Mouse (Mus musculus) thymus, postnatal 4 days (tissue): ENCODE results near the gene Borcs7.

ENCODE experiments used
- DNase-seq: peaks from one replicate; pipeline ENCODE4 v3.0.0; 2021

The Borcs7 gene

DNA sequence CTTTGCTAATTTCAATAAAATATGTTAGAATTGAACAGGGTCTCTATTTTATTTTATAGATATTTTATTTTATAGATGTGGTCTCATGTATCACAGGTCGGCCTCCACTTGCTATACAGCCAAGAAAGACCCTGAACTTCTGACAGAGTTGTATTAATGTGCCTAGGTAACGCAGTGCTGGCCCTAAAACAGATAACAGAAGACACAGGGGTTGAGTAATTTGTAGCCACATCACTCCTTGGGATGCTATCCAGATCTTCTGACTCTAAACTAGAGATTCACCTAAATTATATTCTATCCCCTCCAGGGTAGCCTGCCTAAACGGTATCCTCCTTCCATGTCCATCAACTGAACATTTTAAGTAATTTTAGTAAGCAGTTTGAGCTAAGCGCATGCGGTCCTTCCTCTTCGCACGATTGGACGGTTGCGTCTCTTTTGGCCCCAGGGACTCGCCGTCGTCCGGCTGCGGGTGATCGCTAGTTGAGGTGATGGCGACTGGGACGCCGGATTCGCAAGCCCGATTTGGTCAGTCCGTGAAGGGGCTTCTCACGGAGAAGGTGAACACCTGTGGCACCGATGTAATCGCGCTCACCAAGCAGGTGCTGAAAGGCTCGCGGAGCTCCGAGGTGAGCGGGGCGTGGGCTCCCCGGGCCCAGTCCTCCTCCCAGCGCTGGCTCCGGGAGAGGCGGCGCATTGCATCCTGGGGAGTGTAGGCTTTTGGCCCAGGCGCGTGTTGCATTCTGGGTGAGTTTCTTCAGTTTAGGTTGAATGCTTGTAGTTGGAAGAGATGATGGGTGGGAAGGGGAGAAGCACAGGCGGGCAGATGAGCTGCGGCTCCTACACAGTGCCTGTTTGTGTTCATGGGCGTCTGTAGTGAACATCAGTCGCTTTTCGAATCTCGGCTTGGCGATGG lies at the start of gene Borcs7:
Gene Borcs7, plus strand, starts transcription at position 447 of the 913 bp plus-strand sequence.
- peak; percentile 87 for DNase-seq

- no peak for DNase-seq
Observed at GRCm38 (mm10) chr19:46640780-46641179, 48.9 kb upstream of the Borcs7 start.

GRCm38 (mm10) chr19:46641420-46642085 lies 48.2 kb upstream of the Borcs7 start:
- no peak for DNase-seq

GRCm38 (mm10) chr19:46642136-46642753 lies 47.5 kb upstream of the Borcs7 start:
- no peak for DNase-seq

DNA sequence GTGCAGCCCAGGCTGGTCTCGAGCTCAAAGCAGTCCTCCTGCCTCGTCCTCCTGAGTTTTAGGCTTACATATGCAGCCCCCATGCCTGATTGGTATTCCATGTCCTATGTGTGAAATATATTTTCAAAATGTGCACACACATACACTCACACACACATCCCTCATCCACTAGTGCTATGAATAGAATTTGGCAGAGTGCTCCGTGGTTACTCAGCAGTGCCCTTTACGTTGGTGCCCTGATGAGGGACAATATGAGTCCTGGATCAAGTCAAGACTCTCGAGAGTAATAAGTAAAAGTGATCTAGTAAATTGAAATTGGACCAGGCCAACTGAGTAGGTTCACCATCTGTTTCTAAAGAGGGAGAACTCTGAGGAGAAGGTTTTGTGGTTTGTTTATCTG lies 46.5 kb upstream of the Borcs7 start:
- DNase-seq, result no peak

DNA sequence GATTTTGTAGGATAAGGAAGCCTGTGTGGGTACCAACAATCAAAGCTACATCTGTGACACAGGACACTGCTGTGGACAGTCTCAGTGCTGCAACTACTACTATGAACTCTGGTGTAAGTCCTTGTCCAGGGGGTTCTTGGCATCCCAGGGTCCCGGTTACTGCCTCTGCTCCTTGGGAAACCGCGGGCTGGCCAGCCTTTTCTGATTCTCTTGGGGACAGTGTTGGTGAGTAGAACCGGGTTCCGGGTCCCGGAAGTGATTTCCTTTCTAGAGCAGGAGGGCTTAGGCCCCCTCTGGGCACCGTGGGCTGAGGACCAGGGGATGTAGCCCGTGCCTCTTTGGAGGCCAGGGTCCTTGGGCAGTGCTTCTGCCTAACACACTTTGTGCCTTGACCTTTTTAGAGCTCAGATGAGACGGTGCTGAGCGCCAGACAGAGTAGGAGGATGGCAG lies 45.3 kb upstream of the Borcs7 start:
- DNase-seq, result no peak

DNA sequence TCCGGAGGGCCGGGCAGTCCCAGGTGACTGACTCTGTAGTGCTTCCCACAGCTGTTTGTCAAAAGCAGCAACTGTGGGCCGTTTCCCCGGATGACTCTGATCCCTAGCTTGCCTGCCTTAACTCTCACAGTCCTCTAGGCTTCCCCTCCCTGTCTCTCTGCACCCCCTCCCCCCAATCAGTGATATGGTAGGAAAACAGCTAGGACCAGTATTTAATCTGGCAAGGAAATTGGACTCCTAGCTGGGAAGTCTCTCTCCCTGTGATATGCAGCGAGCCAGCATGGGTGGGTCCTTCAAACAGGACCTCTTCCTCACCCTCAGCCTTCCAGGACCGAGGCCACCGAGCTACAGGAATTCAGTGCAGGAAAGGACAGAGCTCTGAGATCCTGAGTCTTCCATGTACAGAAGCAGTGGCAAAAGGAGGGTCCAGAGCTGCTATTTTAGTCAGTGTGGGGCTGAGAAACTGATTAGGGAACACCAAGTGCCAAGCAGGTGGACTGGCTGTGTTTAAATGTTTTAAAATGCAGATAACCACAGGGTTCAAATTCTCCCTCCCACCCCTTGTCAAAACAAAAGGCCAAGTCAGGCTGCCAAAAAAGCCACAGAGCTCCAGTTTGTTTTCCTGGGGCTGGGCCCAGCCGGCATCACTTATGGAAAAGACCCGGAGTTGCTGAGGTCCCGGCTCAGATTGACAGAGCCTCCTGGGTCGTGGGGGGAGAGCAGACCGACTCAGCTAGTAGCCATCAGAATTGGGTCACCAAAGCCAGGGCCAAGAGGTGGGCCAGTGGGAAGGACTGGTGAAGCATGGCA lies 44.7 kb upstream of the Borcs7 start:
- no peak for DNase-seq

DNA sequence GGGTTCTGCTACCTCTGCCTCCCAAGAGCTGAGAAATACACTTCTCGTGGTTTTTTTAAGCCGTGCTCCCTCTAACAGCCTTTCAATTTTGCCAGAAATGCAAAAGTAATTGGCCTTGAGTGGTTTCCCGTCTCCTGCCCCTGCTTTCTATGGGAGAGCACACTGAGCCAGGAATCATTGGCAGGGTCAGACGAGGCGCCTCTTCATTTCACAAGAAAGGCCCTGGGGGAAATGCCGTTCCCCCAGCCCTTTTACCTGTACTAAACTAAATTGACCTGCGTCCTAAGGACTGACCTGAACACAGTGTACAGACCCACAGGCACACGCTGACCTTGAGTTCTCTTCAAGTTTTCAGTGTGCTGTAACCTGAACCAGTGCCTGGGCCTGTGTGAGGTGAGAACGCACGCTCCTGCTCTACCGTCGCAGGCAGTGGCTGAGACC lies 43.6 kb upstream of the Borcs7 start:
- DNase-seq, result no peak

- no peak for DNase-seq
Observed at GRCm38 (mm10) chr19:46647254-46647653, 42.5 kb upstream of the Borcs7 start.

DNA sequence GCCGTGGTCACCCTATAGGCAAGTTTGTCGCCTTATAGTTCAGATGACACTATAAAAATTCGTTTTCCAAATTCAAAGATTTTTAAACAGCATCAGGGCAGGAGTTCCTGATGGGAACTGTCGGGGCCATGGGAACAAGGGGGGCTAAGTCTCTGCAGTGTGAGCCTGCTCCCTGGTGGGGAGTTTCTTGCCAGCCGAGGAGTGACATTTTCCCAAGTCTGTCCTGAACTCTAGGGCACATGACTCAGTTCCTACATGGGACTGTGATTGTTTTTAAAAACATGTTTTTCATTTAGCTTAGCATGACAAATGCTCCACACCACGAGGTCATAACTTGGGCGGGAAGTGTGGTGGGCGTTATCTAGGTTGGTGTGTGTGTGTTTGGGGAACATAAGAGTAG lies 41.9 kb upstream of the Borcs7 start:
- no peak for DNase-seq

DNA sequence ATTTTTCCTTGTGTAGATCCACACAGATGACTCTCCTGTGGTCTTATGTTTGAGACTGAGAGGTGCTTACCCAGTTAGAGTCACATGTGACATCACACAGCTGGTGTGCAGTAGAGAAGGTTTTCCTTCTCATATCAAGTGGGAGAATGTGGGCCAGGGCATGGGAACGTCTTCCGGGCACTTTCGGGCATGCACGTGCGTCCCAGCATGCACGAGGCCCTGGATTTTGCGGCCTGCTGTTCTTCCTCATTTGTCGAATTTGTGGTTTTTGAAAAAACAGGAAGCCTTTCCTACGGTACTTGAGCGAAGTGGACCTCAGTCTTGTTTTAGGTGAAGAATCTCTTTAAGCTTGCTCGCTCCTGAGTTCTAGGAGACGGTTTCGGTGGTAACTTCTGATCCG lies 41.1 kb upstream of the Borcs7 start:
- DNase-seq, result no peak

- DNase-seq, result no peak
Observed at GRCm38 (mm10) chr19:46653188-46653587, 36.5 kb upstream of the Borcs7 start.

GRCm38 (mm10) chr19:46653616-46654235 lies 36.0 kb upstream of the Borcs7 start:
- peak; percentile 72 for DNase-seq

GRCm38 (mm10) chr19:46655626-46656025 lies 34.1 kb upstream of the Borcs7 start:
- no peak for DNase-seq

GRCm38 (mm10) chr19:46656151-46656840 lies 33.4 kb upstream of the Borcs7 start:
- DNase-seq, result no peak

DNA sequence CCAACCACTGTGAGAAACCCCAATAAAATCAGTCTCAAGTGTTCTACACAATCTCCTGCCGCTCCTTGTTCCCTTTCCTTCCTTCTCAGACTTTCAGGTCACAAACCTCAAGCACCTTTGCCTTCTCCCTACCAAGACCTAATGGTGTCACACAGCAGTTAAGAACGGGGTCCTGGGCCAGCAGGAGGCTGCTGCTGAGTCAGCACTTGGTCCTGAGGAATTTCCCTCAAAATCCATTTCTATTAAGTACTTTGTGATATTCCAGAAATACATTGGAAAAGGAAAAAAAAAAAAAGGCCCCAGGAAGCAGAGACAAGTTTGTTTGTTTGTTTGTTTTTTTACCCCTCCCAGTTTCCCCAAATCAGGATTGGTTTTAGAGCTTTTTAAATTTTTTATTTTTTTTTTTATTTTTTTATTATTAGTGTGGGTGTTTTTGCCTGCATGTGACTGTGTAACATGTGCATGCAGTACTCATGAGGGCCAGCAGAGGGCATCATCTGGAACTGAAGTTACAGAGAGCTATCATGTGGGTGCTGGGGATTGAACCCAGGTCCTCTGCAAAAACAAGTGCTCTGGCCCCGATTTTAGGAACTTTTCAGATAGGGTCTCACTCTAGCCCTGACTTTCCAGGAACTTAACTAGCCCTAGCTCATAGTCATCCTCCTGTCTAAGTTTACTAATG lies 32.2 kb upstream of the Borcs7 start:
- peak; percentile 71 for DNase-seq

DNA sequence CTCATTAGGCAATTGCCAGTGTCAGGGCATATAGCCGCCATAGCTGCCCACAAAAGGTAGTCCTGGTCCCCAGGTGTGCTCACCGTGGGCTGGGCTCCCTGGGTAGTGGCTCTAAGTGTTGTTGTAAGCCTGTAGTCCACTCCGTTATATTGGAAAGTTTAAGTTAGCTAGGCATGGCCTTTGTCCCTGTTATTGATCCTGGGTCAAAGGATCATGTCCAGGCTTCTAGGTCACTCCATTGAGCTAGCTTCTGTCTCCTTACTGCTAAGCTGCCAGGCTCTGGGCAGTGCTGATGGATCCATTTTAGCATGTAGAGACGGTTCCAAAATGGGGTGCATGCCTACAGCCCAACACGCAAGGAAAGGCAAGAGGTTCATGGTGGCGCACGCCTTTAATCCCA lies 31.4 kb upstream of the Borcs7 start:
- no peak for DNase-seq

GRCm38 (mm10) chr19:46658851-46659250 lies 30.9 kb upstream of the Borcs7 start:
- no peak for DNase-seq

DNA sequence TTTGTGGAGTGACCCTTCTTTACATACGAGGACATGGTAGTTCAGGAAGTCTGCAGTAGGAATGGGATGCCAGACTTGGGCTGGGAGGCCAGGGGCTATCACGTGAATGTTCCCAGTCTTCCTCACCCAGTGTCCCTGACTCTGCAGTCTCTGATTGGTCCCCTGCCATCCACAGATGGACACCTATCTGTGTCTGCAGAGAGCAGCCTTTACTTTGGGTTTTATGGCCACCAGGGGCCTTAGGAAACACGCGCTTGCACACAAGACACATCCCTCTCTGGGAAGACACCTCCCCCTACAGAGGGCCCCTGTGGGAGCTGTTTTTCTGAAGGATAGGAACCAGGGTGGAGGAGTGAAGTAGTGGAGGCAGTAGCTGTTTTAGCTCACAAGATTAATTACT lies 28.2 kb upstream of the Borcs7 start:
- DNase-seq, result no peak

GRCm38 (mm10) chr19:46662214-46662613 lies 27.5 kb upstream of the Borcs7 start:
- DNase-seq, result no peak

GRCm38 (mm10) chr19:46662784-46663183 lies 26.9 kb upstream of the Borcs7 start:
- no peak for DNase-seq
